Mouse (Mus musculus) embryo, embryonic 11 days (tissue): ENCODE measurements at regions not wholly inside any gene's neighbourhood (a gene's known extent, or its start where the extent isn't known, plus 50 kb on each side); places are given as distances from the start of the nearest gene placed in this dataset.
"Not testable (repeated sequence)": the region's sequence is repeated elsewhere in the genome, so short reads cannot be mapped to it uniquely, and the experiment has no call there.

Experiments used
- DNase-seq: peaks from one replicate; pipeline ENCODE4 v3.0.0-alpha.2; 2015

- DNase-seq = no peak
These were observed 258.8 kb upstream of the St6gal2 start for GRCm38 (mm10) chr17:55186361-55186760.

GRCm38 (mm10) chr17:55186826-55187225 is 258.4 kb upstream of the St6gal2 start:
- no peak for DNase-seq

- peak; percentile 5 for DNase-seq
These were observed 238.6 kb upstream of the St6gal2 start for GRCm38 (mm10) chr17:55206585-55206984.

- DNase-seq = not testable (repeated sequence)
These were observed 226.7 kb upstream of the St6gal2 start for GRCm38 (mm10) chr17:55218176-55219099.

- DNase-seq = no peak
These were observed 221.1 kb upstream of the St6gal2 start for GRCm38 (mm10) chr17:55224058-55224457.

GRCm38 (mm10) chr17:55234262-55234661 is 210.9 kb upstream of the St6gal2 start:
- no peak for DNase-seq

- no peak for DNase-seq
These were observed 182.5 kb upstream of the St6gal2 start for GRCm38 (mm10) chr17:55262638-55263037.

GRCm38 (mm10) chr17:55276541-55276940 is 168.6 kb upstream of the St6gal2 start:
- no peak for DNase-seq

- no peak for DNase-seq
These were observed 163.9 kb upstream of the St6gal2 start for GRCm38 (mm10) chr17:55281276-55281675.

- no peak for DNase-seq
These were observed 156.6 kb upstream of the St6gal2 start for GRCm38 (mm10) chr17:55288589-55288988.

- no peak for DNase-seq
These were observed 152.5 kb upstream of the St6gal2 start for GRCm38 (mm10) chr17:55292656-55293055.

- DNase-seq = no peak
These were observed 148.5 kb upstream of the St6gal2 start for GRCm38 (mm10) chr17:55296701-55297100.

- no peak for DNase-seq
These were observed 146.3 kb upstream of the St6gal2 start for GRCm38 (mm10) chr17:55298852-55299251.

- DNase-seq = no peak
These were observed 124.2 kb upstream of the St6gal2 start for GRCm38 (mm10) chr17:55320959-55321358.

GRCm38 (mm10) chr17:55359305-55359704 is 85.9 kb upstream of the St6gal2 start:
- no peak for DNase-seq

- peak; percentile 86 for DNase-seq
These were observed 78.1 kb upstream of the St6gal2 start for GRCm38 (mm10) chr17:55367064-55367463.

GRCm38 (mm10) chr17:55367464-55368207 is 77.5 kb upstream of the St6gal2 start:
- peak; percentile 32 for DNase-seq
